Mouse (Mus musculus): ENCODE measurements around the gene Tescl. TPM values are rescaled to one million over a fixed set of nuclear protein-coding genes. Genes with fewer than 3 reads are reported as not detected.
A peak's percentile ranks its signal among the peaks of the same experiment; 100 is the strongest.

The Tescl gene
- total and polyA plus RNA-seq, 2 experiments: not detected

GRCm38 (mm10) chr7:24366716-24367632, 33.2 kb upstream of the Tescl start:
- TF ChIP-seq POLR2A (IDR thresholded peaks at IDR 0.05; ENCODE audit: extremely low read depth, insufficient read depth, low read length): no peak
- no peak for TF ChIP-seq CTCF (IDR thresholded peaks at IDR 0.05; ENCODE audit: low read depth, low read length)
- Histone ChIP-seq H3K79me2 (ENCODE audit: control insufficient read depth, insufficient read depth, low read length) (no peaks in the 10 kb centered on the region), H3K27ac (replicated peaks; ENCODE audit: insufficient read depth, low read depth, low read length) (no peak overlapping the region), H3K9ac (ENCODE audit: low read depth, low read length) (no peak overlapping the region), H3K27me3 (ENCODE audit: control insufficient read depth, insufficient read depth, low read length) (0 out of 2 replicates have a peak, but pooled peaks cover 4% of the 10 kb centered on the region), H3K4me1 (ENCODE audit: control insufficient read depth, insufficient read depth, low read length) (no peaks in the 10 kb centered on the region), H3K36me3 (ENCODE audit: control insufficient read depth, insufficient read depth, low read length) (no peaks in the 10 kb centered on the region), H3K4me3 (ENCODE audit: insufficient read depth, low read depth, low read length) (no peak overlapping the region)
- 67% methylated on average over 15 of the region's 15 CpGs for WGBS
- DNase-seq (ENCODE audit: extremely low read depth, low read depth, low spot score): no peak

GRCm38 (mm10) chr7:24365258-24366014, 31.7 kb upstream of the Tescl start:
- Histone ChIP-seq H3K4me3 (ENCODE audit: insufficient read depth, low read depth, low read length) (no peak overlapping the region), H3K9ac (ENCODE audit: low read depth, low read length) (no peak overlapping the region), H3K27me3 (ENCODE audit: control insufficient read depth, insufficient read depth, low read length) (peaks cover 6% of the 10 kb centered on the region; the same call in 1 of the 2 replicates), H3K36me3 (ENCODE audit: control insufficient read depth, insufficient read depth, low read length) (no peaks in the 10 kb centered on the region), H3K79me2 (ENCODE audit: control insufficient read depth, insufficient read depth, low read length) (no peaks in the 10 kb centered on the region), H3K27ac (replicated peaks; ENCODE audit: insufficient read depth, low read depth, low read length) (no peak overlapping the region), H3K4me1 (ENCODE audit: control insufficient read depth, insufficient read depth, low read length) (no peaks in the 10 kb centered on the region)
- DNase-seq (ENCODE audit: extremely low read depth, low read depth, low spot score): no peak
- TF ChIP-seq POLR2A (IDR thresholded peaks at IDR 0.05; ENCODE audit: extremely low read depth, insufficient read depth, low read length): no peak
- TF ChIP-seq CTCF (IDR thresholded peaks at IDR 0.05; ENCODE audit: low read depth, low read length): no peak
- 61% methylated on average over 5 of the region's 5 CpGs for WGBS

GRCm38 (mm10) chr7:24364827-24365226, 31.1 kb upstream of the Tescl start:
- no peak overlapping the region for H3K4me3 ChIP-seq (ENCODE audit: insufficient read depth, low read depth, low read length)
- TF ChIP-seq POLR2A (IDR thresholded peaks at IDR 0.05; ENCODE audit: extremely low read depth, insufficient read depth, low read length) (no peak), CTCF (IDR thresholded peaks at IDR 0.05; ENCODE audit: low read depth, low read length) (peak; percentile 81)
- H3K27me3 ChIP-seq (ENCODE audit: control insufficient read depth, insufficient read depth, low read length): peaks cover 2% of the 10 kb centered on the region; the same call in 1 of the 2 replicates
- no peaks in the 10 kb centered on the region for H3K4me1 ChIP-seq (ENCODE audit: control insufficient read depth, insufficient read depth, low read length)
- peak; percentile 47 for DNase-seq (ENCODE audit: extremely low read depth, low read depth, low spot score)
- H3K36me3 ChIP-seq (ENCODE audit: control insufficient read depth, insufficient read depth, low read length): no peaks in the 10 kb centered on the region
- no peaks in the 10 kb centered on the region for H3K79me2 ChIP-seq (ENCODE audit: control insufficient read depth, insufficient read depth, low read length)
- WGBS: 20% methylated on average over 10 of the region's 10 CpGs
- H3K9ac ChIP-seq (ENCODE audit: low read depth, low read length): no peak overlapping the region
- no peak overlapping the region for H3K27ac ChIP-seq (replicated peaks; ENCODE audit: insufficient read depth, low read depth, low read length)

- DNase-seq (ENCODE audit: extremely low read depth, low read depth, low spot score): no peak
- Histone ChIP-seq H3K9ac (ENCODE audit: low read depth, low read length) (no peak overlapping the region), H3K79me2 (ENCODE audit: control insufficient read depth, insufficient read depth, low read length) (no peaks in the 10 kb centered on the region), H3K4me1 (ENCODE audit: control insufficient read depth, insufficient read depth, low read length) (no peaks in the 10 kb centered on the region), H3K27ac (replicated peaks; ENCODE audit: insufficient read depth, low read depth, low read length) (no peak overlapping the region), H3K4me3 (ENCODE audit: insufficient read depth, low read depth, low read length) (no peak overlapping the region), H3K36me3 (ENCODE audit: control insufficient read depth, insufficient read depth, low read length) (no peaks in the 10 kb centered on the region), H3K27me3 (ENCODE audit: control insufficient read depth, insufficient read depth, low read length) (peaks cover 2% of the 10 kb centered on the region; the same call in 1 of the 2 replicates)
- 29% methylated on average over 7 of the region's 7 CpGs for WGBS
- peak; percentile 35 for TF ChIP-seq CTCF (IDR thresholded peaks at IDR 0.05; ENCODE audit: low read depth, low read length)
- TF ChIP-seq POLR2A (IDR thresholded peaks at IDR 0.05; ENCODE audit: extremely low read depth, insufficient read depth, low read length): no peak
These were observed 29.5 kb upstream of the Tescl start for GRCm38 (mm10) chr7:24363228-24363627.

GRCm38 (mm10) chr7:24361001-24361400, 27.3 kb upstream of the Tescl start:
- DNase-seq (ENCODE audit: extremely low read depth, low read depth, low spot score): no peak
- H3K4me3 ChIP-seq (ENCODE audit: insufficient read depth, low read depth, low read length): no peak overlapping the region
- no peaks in the 10 kb centered on the region for H3K4me1 ChIP-seq (ENCODE audit: control insufficient read depth, insufficient read depth, low read length)
- WGBS: 63% methylated on average over 4 of the region's 4 CpGs
- H3K27ac ChIP-seq (replicated peaks; ENCODE audit: insufficient read depth, low read depth, low read length): no peak overlapping the region
- H3K9ac ChIP-seq (ENCODE audit: low read depth, low read length): no peak overlapping the region
- no peaks in the 10 kb centered on the region for H3K36me3 ChIP-seq (ENCODE audit: control insufficient read depth, insufficient read depth, low read length)
- H3K27me3 ChIP-seq (ENCODE audit: control insufficient read depth, insufficient read depth, low read length): peaks cover 2% of the 10 kb centered on the region; the same call in 1 of the 2 replicates
- H3K79me2 ChIP-seq (ENCODE audit: control insufficient read depth, insufficient read depth, low read length): no peaks in the 10 kb centered on the region
- TF ChIP-seq CTCF (IDR thresholded peaks at IDR 0.05; ENCODE audit: low read depth, low read length) (no peak; the same call in 1 of the 2 replicates), POLR2A (IDR thresholded peaks at IDR 0.05; ENCODE audit: extremely low read depth, insufficient read depth, low read length) (no peak)
